Mouse (Mus musculus): Measurements from ENCODE around the gene Cnmd. TPM values are rescaled to one million over a fixed set of nuclear protein-coding genes. Genes with fewer than 3 reads are reported as not detected.

The Cnmd gene
- total and polyA plus RNA-seq, 3 experiments = not detected

GRCm38 (mm10) chr14:79699381-79699780 lies 37.4 kb upstream of the Cnmd start:
- no peak for TF ChIP-seq HCFC1 (IDR thresholded peaks at IDR 0.05; ENCODE audit: low read depth, low read length)
- TF ChIP-seq GATA1 (IDR thresholded peaks at IDR 0.05; ENCODE audit: low read depth, low read length) = no peak
- TF ChIP-seq POLR2AphosphoS5 (IDR thresholded peaks at IDR 0.05; ENCODE audit: borderline replicate concordance, low read depth, low read length) = no peak
- TF ChIP-seq ZNF384 (IDR thresholded peaks at IDR 0.05; ENCODE audit: low read depth, low read length) = no peak
- TF ChIP-seq ZMIZ1 (IDR thresholded peaks at IDR 0.05; ENCODE audit: low read depth, low read length) = no peak
- H3K4me3 ChIP-seq (ENCODE audit: control insufficient read depth in 1 of 2, insufficient read depth in 1 of 2, low read depth in 2 of 2, low read length in 2 of 2) = no peak overlapping the region
- no peaks in the 10 kb centered on the region for H3K27me3 ChIP-seq (ENCODE audit: control insufficient read depth in 1 of 2, insufficient read depth in 2 of 2, low read length in 2 of 2)

DNA sequence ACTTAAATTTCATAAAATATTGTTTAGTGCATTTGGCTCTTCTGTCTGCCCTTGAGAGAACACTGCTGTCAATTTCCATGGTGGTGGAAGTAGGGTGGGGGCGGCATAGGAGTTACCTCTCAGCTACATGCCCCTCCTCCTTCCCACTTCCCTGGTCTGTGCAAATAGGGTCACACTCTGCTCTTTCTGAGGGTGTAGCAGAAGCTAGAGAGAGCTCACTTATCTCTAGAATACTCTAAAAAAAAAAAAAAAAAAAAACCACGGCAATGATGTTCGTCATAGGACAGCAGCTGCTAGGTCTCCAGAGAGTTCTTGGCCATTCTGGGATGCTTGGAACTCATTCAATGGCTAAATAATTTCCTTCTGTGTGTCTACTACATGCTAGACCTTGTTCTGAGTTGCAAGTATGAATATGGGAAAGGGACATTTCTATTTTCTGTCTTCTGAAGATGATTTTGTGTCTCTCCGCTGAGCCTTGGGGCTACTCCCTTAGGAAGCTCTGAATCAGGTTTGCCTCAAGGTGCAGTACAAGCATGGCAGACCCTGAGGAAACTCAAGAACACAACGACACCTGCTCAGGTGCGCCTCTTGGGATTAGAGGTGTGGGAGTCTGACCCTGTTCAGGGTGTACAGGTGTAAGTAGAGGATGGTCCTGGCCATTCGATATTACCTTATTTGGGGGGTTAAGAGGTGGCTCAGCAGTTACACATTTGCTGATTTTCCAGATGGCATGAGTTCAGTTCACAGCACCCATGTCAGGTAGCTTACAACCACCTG lies 28.3 kb upstream of the Cnmd start:
- Histone ChIP-seq H3K4me3 (ENCODE audit: control insufficient read depth in 1 of 2, insufficient read depth in 1 of 2, low read depth in 2 of 2, low read length in 2 of 2) (no peak overlapping the region), H3K27me3 (ENCODE audit: control insufficient read depth in 1 of 2, insufficient read depth in 2 of 2, low read length in 2 of 2) (no peaks in the 10 kb centered on the region), H3K9ac (ENCODE audit: control insufficient read depth, low read depth, low read length, poor library complexity, severe bottlenecking) (no peak overlapping the region), H3K27ac (ENCODE audit: control insufficient read depth, low read depth, low read length) (no peak overlapping the region), H3K79me2 (ENCODE audit: control insufficient read depth, insufficient read depth, low read length, poor library complexity) (no peaks in the 10 kb centered on the region), H3K9me3 (replicated peaks; ENCODE audit: insufficient read depth, low read length) (no peaks in the 10 kb centered on the region), H3K4me1 (ENCODE audit: control insufficient read depth in 1 of 2, insufficient read depth in 2 of 2, low read length in 2 of 2) (no peaks in the 10 kb centered on the region), H3K36me3 (ENCODE audit: control insufficient read depth in 1 of 2, insufficient read depth in 2 of 2, low read length in 2 of 2) (no peaks in the 10 kb centered on the region)
- DNase-seq (ENCODE audit: low read depth, low spot score) = no peak
- TF ChIP-seq ZC3H11A (IDR thresholded peaks at IDR 0.05; ENCODE audit: low read depth, low read length) = no peak
- TF ChIP-seq GABPA (IDR thresholded peaks at IDR 0.05; ENCODE audit: low read depth, low read length) = no peak
- TF ChIP-seq MAZ (IDR thresholded peaks at IDR 0.05; ENCODE audit: low read depth, low read length) = no peak
- no peak for TF ChIP-seq MXI1 (IDR thresholded peaks at IDR 0.05; ENCODE audit: low read depth, low read length)
- no peak for TF ChIP-seq USF1 (IDR thresholded peaks at IDR 0.05; ENCODE audit: low read depth, low read length)
- TF ChIP-seq TCF12 (IDR thresholded peaks at IDR 0.05; ENCODE audit: low read depth, low read length) = no peak
- TF ChIP-seq ELF1 (IDR thresholded peaks at IDR 0.05; ENCODE audit: low read depth, low read length) = no peak
- TF ChIP-seq POLR2A (IDR thresholded peaks at IDR 0.05; ENCODE audit: control insufficient read depth in 1 of 2, insufficient read depth in 1 of 2, low read depth in 1 of 2, low read length in 2 of 2, poor library complexity in 1 of 2) = no peak

More at GRCm38 (mm10) chr14:79699381-79699780, 37.4 kb upstream of the Cnmd start:
- no peaks in the 10 kb centered on the region for H3K4me1 ChIP-seq (ENCODE audit: control insufficient read depth in 1 of 2, insufficient read depth in 2 of 2, low read length in 2 of 2)
- DNase-seq (ENCODE audit: low read depth, low spot score) = no peak
- no peaks in the 10 kb centered on the region for H3K9me3 ChIP-seq (replicated peaks; ENCODE audit: insufficient read depth, low read length)
- H3K9ac ChIP-seq (ENCODE audit: control insufficient read depth, low read depth, low read length, poor library complexity, severe bottlenecking) = no peak overlapping the region
- H3K79me2 ChIP-seq (ENCODE audit: control insufficient read depth, insufficient read depth, low read length, poor library complexity) = no peaks in the 10 kb centered on the region
- no peak overlapping the region for H3K27ac ChIP-seq (ENCODE audit: control insufficient read depth, low read depth, low read length)
- H3K36me3 ChIP-seq (ENCODE audit: control insufficient read depth in 1 of 2, insufficient read depth in 2 of 2, low read length in 2 of 2) = no peaks in the 10 kb centered on the region

DNA sequence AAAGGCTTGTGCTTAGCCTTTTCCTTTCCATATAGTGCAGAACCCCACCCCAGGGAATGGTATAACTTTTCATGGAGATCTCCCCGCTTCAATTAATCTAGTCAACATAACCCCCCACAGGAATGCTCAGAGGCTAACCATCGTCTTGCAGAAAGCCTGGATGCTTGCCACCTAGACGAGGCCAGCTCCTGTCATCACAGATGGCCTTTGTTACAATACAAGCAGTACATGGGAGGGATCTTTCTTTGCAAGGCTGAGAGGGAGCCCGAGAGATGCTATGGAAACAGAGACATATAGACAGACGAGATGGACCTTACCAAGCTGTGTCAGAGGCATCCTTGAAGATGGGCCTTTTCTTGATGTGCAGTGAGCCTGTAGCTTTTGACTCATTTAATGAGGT lies 18.7 kb upstream of the Cnmd start:
- H3K36me3 ChIP-seq (ENCODE audit: control insufficient read depth in 1 of 2, insufficient read depth in 2 of 2, low read length in 2 of 2) = no peaks in the 10 kb centered on the region
- no peak for DNase-seq (ENCODE audit: low read depth, low spot score)
- no peak overlapping the region for H3K4me3 ChIP-seq (ENCODE audit: control insufficient read depth in 1 of 2, insufficient read depth in 1 of 2, low read depth in 2 of 2, low read length in 2 of 2)
- H3K79me2 ChIP-seq (ENCODE audit: control insufficient read depth, insufficient read depth, low read length, poor library complexity) = no peaks in the 10 kb centered on the region
- no peak for TF ChIP-seq RAD21 (IDR thresholded peaks at IDR 0.05; ENCODE audit: low read depth, low read length)
- TF ChIP-seq ETS1 (IDR thresholded peaks at IDR 0.05; ENCODE audit: low read depth, low read length) = no peak
- no peak for TF ChIP-seq POLR2AphosphoS5 (IDR thresholded peaks at IDR 0.05; ENCODE audit: borderline replicate concordance, low read depth, low read length)
- no peak for TF ChIP-seq NELFE (IDR thresholded peaks at IDR 0.05; ENCODE audit: low read depth, low read length)
- TF ChIP-seq E2F4 (IDR thresholded peaks at IDR 0.05; ENCODE audit: borderline replicate concordance, low read depth, low read length) = no peak
- TF ChIP-seq USF2 (IDR thresholded peaks at IDR 0.05; ENCODE audit: borderline replicate concordance in 1 of 2, insufficient read depth in 1 of 2, low read depth in 1 of 2, low read length in 2 of 2) = no peak
- TF ChIP-seq SMC3 (IDR thresholded peaks at IDR 0.05; ENCODE audit: low read depth, low read length) = no peak
- H3K27me3 ChIP-seq (ENCODE audit: control insufficient read depth in 1 of 2, insufficient read depth in 2 of 2, low read length in 2 of 2) = peaks cover 0 to 2% of the 10 kb centered on the region in 2 experiments; a peak in 1 of 4 replicates
- peaks cover 0 to 2% of the 10 kb centered on the region in 2 experiments; a peak in 1 of 4 replicates for H3K4me1 ChIP-seq (ENCODE audit: control insufficient read depth in 1 of 2, insufficient read depth in 2 of 2, low read length in 2 of 2)
- H3K27ac ChIP-seq (ENCODE audit: control insufficient read depth, low read depth, low read length) = no peak overlapping the region
- no peaks in the 10 kb centered on the region for H3K9me3 ChIP-seq (replicated peaks; ENCODE audit: insufficient read depth, low read length)
- no peak overlapping the region for H3K9ac ChIP-seq (ENCODE audit: control insufficient read depth, low read depth, low read length, poor library complexity, severe bottlenecking)
